Mouse (Mus musculus): ENCODE data around the gene Lasp1. TPM values are rescaled to one million over a fixed set of nuclear protein-coding genes. Genes with fewer than 3 reads are reported as not detected.
"Not testable (repeated sequence)": the region's sequence is repeated elsewhere in the genome, so short reads cannot be mapped to it uniquely, and the experiment has no call there.

Lasp1 gene
- polyA plus RNA-seq, 1 experiment from 2014 or later: 45.1 TPM

DNA sequence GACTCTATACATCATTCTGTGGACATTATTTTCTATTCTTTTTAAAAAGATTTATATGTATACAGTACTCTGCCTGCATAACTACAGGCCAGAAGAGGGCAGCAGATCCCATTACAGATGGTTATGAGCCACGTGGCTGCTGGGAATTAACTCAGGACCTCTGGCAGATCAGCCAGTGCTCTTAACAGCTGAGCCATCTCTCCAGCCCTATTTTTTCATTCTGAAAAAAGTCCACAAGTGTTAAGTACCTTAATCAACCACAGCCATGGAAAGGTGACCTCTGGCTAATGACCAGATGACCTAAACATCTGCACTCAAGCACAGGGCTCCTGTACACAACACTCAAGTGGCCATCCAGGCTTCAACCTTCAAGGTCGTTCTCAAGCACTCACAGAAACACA lies 21.7 kb upstream of the Lasp1 start:
- no peak overlapping the region for H3K4me2 ChIP-seq
- no peak for ATAC-seq (ENCODE audit: extremely low read depth, insufficient number of reproducible peaks, low FRiP score, low TSS enrichment)
- 44% methylated on average over 2 of the region's 2 CpGs for WGBS
- H3K27ac ChIP-seq (replicated peaks): no peak overlapping the region
- H3K9me3 ChIP-seq: no peaks in the 10 kb centered on the region
- no peak overlapping the region for H3K4me3 ChIP-seq
- H3K36me3 ChIP-seq: peaks cover 67% of the 10 kb centered on the region
- no peaks in the 10 kb centered on the region for H3K27me3 ChIP-seq (replicated peaks)
- H3K9ac ChIP-seq: no peak overlapping the region
- H3K4me1 ChIP-seq: peaks cover 25% of the 10 kb centered on the region

GRCm38 (mm10) chr11:97778918-97779317 lies 19.9 kb upstream of the Lasp1 start:
- H3K9ac ChIP-seq: 0 out of 2 replicates have a peak overlapping the region, but pooled peaks have one; percentile 12
- 90% methylated on average over 1 of the region's 1 CpGs for WGBS
- no peak overlapping the region for H3K27ac ChIP-seq (replicated peaks)
- H3K9me3 ChIP-seq: no peaks in the 10 kb centered on the region
- H3K4me1 ChIP-seq: peaks cover 30% of the 10 kb centered on the region
- no peak overlapping the region for H3K4me3 ChIP-seq
- ATAC-seq (ENCODE audit: extremely low read depth, insufficient number of reproducible peaks, low FRiP score, low TSS enrichment): no peak
- peak overlapping the region; percentile 11; the same call in 1 of the 2 replicates for H3K4me2 ChIP-seq
- peaks cover 67% of the 10 kb centered on the region for H3K36me3 ChIP-seq
- H3K27me3 ChIP-seq (replicated peaks): no peaks in the 10 kb centered on the region

GRCm38 (mm10) chr11:97779968-97780701 lies 18.7 kb upstream of the Lasp1 start:
- H3K4me3 ChIP-seq: peak overlapping the region; percentile 89
- H3K36me3 ChIP-seq: peaks cover 61% of the 10 kb centered on the region
- no peak overlapping the region for H3K27ac ChIP-seq (replicated peaks)
- ATAC-seq (ENCODE audit: extremely low read depth, insufficient number of reproducible peaks, low FRiP score, low TSS enrichment): no peak
- peak overlapping the region; percentile 74 for H3K4me2 ChIP-seq
- H3K4me1 ChIP-seq: peaks cover 30% of the 10 kb centered on the region
- no peaks in the 10 kb centered on the region for H3K27me3 ChIP-seq (replicated peaks)
- no peaks in the 10 kb centered on the region for H3K9me3 ChIP-seq
- peak overlapping the region; percentile 99 for H3K9ac ChIP-seq
- 59% methylated on average over 2 of the region's 2 CpGs for WGBS

GRCm38 (mm10) chr11:97781478-97781831 lies 17.3 kb upstream of the Lasp1 start:
- under 1% methylated on average over 11 of the region's 11 CpGs for WGBS
- Histone ChIP-seq H3K9me3 (no peaks in the 10 kb centered on the region), H3K4me3 (peak overlapping the region; percentile 89), H3K4me2 (peak overlapping the region; percentile 74), H3K36me3 (peaks cover 48% of the 10 kb centered on the region), H3K27me3 (replicated peaks) (no peaks in the 10 kb centered on the region), H3K4me1 (peaks cover 30% of the 10 kb centered on the region), H3K27ac (replicated peaks) (peak overlapping the region; percentile 92), H3K9ac (peak overlapping the region; percentile 99)
- no peak for ATAC-seq (ENCODE audit: extremely low read depth, insufficient number of reproducible peaks, low FRiP score, low TSS enrichment)

GRCm38 (mm10) chr11:97781832-97782563 lies 16.8 kb upstream of the Lasp1 start, which contains the start of gene Rpl23:
TSS of gene Rpl23 (minus strand) at chr11:97782437.
- peak within 1 kb of the TSS; percentile 74 for H3K4me2 ChIP-seq
- no peaks in the 10 kb centered on the region for H3K27me3 ChIP-seq (replicated peaks)
- peak within 1 kb of the TSS; percentile 89 for H3K4me3 ChIP-seq
- peak within 1 kb of the TSS; percentile 99 for H3K9ac ChIP-seq
- peaks cover 43% of the 10 kb centered on the region for H3K36me3 ChIP-seq
- H3K27ac ChIP-seq (replicated peaks): peak within 1 kb of the TSS; percentile 92
- peak; percentile 96 for ATAC-seq (ENCODE audit: extremely low read depth, insufficient number of reproducible peaks, low FRiP score, low TSS enrichment)
- peaks cover 30% of the 10 kb centered on the region for H3K4me1 ChIP-seq
- no peaks in the 10 kb centered on the region for H3K9me3 ChIP-seq
- WGBS: under 1% methylated on average over 66 of the region's 67 CpGs

GRCm38 (mm10) chr11:97782564-97782895 lies 16.3 kb upstream of the Lasp1 start:
- no peaks in the 10 kb centered on the region for H3K27me3 ChIP-seq (replicated peaks)
- WGBS: 0% methylated on average over 10 of the region's 10 CpGs
- H3K9me3 ChIP-seq: no peaks in the 10 kb centered on the region
- ATAC-seq (ENCODE audit: extremely low read depth, insufficient number of reproducible peaks, low FRiP score, low TSS enrichment): no peak
- peak overlapping the region; percentile 72 for H3K4me2 ChIP-seq
- peak overlapping the region; percentile 87 for H3K9ac ChIP-seq
- peaks cover 30% of the 10 kb centered on the region for H3K4me1 ChIP-seq
- peak overlapping the region; percentile 71 for H3K27ac ChIP-seq (replicated peaks)
- H3K4me3 ChIP-seq: peak overlapping the region; percentile 89
- peaks cover 37% of the 10 kb centered on the region for H3K36me3 ChIP-seq

DNA sequence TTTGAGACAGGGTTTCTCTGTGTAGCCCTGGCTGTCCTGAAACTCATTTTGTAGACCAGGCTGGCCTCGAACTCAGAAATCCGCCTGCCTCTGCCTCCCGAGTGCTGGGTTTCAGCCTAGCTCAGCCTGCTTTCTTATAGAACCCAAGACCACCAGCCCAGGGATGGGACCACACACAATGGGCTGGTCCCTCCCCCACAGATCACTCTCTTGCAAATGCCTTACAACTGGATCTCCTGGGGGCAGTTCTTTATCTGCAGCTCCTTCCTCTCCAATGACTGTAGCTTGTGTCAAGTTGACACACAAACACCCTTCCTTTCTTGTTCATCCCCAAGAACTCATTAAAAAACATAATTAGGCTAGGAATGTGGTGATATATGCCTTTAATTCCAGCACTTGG lies 10.8 kb upstream of the Lasp1 start:
- no peak for ATAC-seq (ENCODE audit: extremely low read depth, insufficient number of reproducible peaks, low FRiP score, low TSS enrichment)
- Histone ChIP-seq H3K4me3 (no peak overlapping the region), H3K4me2 (no peak overlapping the region), H3K36me3 (no peaks in the 10 kb centered on the region), H3K27ac (replicated peaks) (no peak overlapping the region), H3K4me1 (peaks cover 3% of the 10 kb centered on the region; the same call in 1 of the 2 replicates), H3K9ac (no peak overlapping the region), H3K27me3 (replicated peaks) (no peaks in the 10 kb centered on the region), H3K9me3 (no peaks in the 10 kb centered on the region)
- 95% methylated on average over 3 of the region's 3 CpGs for WGBS

DNA sequence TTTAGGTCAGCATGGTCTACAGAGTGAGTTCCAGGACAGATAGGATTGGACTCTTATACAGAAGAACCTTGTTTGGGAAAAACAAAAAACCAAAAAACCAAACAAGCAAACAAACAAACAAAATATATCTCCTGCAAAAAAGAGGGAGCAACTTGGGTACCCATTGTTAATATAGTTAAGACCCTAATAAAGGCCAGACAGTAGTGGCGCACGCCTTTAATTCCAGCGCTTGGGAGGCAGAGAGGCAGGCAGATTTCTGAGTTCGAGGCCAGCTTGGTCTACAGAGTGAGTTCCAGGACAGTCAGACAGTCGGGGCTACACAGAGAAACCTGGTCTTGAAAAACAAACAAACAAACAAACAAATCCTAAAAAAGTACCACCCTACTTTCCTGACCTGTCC lies 9.1 kb upstream of the Lasp1 start:
- Histone ChIP-seq H3K4me2 (no peak overlapping the region), H3K36me3 (no peaks in the 10 kb centered on the region), H3K4me1 (no peaks in the 10 kb centered on the region), H3K9me3 (no peaks in the 10 kb centered on the region), H3K9ac (no peak overlapping the region), H3K27me3 (replicated peaks) (no peaks in the 10 kb centered on the region), H3K27ac (replicated peaks) (no peak overlapping the region), H3K4me3 (no peak overlapping the region)
- no peak for ATAC-seq (ENCODE audit: extremely low read depth, insufficient number of reproducible peaks, low FRiP score, low TSS enrichment)
- WGBS: 76% methylated on average over 5 of the region's 5 CpGs

DNA sequence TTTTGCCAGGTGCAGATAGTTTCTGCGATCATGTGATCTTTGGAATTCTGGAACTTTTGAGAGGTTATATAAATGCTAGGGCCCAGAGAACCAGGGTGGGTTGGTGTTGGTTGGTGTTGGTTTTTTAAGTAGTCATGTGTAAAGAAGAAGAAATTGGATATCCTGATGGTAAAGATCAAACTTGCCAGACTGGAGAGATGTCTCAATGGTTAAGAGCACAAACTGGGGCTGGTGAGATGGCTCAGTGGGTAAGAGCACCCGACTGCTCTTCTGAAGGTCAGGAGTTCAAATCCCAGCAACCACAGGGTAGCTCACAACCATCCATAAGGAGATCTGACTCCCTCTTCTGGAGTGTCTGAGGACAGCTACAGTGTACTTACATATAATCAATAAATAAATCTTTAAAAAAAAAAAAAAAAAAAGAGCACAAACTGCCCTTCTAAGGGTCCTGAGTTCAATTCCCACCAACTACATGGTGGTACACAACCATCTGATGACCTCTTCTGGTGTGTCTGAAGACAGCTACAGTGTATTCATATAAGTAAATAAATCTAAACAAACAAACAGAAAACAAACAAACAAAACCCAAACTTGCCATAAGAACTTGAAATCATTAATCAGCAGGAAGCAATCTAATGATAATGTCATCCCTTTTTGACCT lies 7.9 kb upstream of the Lasp1 start:
- H3K36me3 ChIP-seq: not testable (repeated sequence)

DNA sequence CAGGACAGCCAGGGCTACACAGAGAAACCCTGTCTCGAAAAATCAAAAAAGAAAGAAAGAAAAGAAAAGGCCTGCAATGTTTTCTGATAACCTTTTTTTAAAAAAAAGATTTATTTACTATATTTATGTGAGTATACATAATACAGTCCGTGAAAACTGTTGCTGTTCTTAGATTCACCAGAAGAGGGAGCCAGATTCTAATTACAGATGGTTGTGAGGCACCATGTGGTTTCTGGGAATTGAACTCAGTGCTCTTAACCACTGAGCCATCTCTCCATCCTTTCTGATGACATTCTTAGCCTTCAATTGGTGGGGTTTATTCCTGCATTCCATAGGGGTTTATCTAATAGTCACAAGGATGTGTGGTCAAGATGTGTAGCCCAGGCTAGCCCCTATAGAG lies 5.6 kb upstream of the Lasp1 start:
- Histone ChIP-seq H3K4me2 (no peak overlapping the region), H3K36me3 (no peaks in the 10 kb centered on the region), H3K4me1 (peaks cover 6% of the 10 kb centered on the region), H3K27ac (replicated peaks) (no peak overlapping the region), H3K4me3 (no peak overlapping the region), H3K27me3 (replicated peaks) (no peaks in the 10 kb centered on the region), H3K9ac (no peak overlapping the region), H3K9me3 (no peaks in the 10 kb centered on the region)
- no peak for ATAC-seq (ENCODE audit: extremely low read depth, insufficient number of reproducible peaks, low FRiP score, low TSS enrichment)
- 7% methylated on average over 2 of the region's 2 CpGs for WGBS

More for the DNA sequence above, 7.9 kb upstream of the Lasp1 start:
- not testable (repeated sequence) for H3K27ac ChIP-seq (replicated peaks); H3K4me1 ChIP-seq; H3K9me3 ChIP-seq; H3K27me3 ChIP-seq (replicated peaks); H3K4me2 ChIP-seq; ATAC-seq (ENCODE audit: extremely low read depth, insufficient number of reproducible peaks, low FRiP score, low TSS enrichment); H3K4me3 ChIP-seq; H3K9ac ChIP-seq
- 75% methylated on average over 2 of the region's 2 CpGs for WGBS

- ATAC-seq (ENCODE audit: extremely low read depth, insufficient number of reproducible peaks, low FRiP score, low TSS enrichment): no peak
- WGBS: 4% methylated on average over 6 of the region's 6 CpGs
These were observed 1.9 kb upstream of the Lasp1 start for GRCm38 (mm10) chr11:97796910-97797309.

More at GRCm38 (mm10) chr11:97796910-97797309, 1.9 kb upstream of the Lasp1 start:
- Histone ChIP-seq H3K4me2 (no peak overlapping the region), H3K9me3 (no peaks in the 10 kb centered on the region), H3K4me1 (peaks cover 25% of the 10 kb centered on the region), H3K36me3 (no peaks in the 10 kb centered on the region), H3K27me3 (replicated peaks) (no peaks in the 10 kb centered on the region), H3K9ac (no peak overlapping the region), H3K4me3 (no peak overlapping the region), H3K27ac (replicated peaks) (no peak overlapping the region)

All from heart, embryonic 13.5 days (tissue).